13 mouse cellular contexts compared by ENCODE assay signal in genomic region chr8:126907374-126907773, GRCm38 (mm10). TPM values are rescaled to one million over a fixed set of nuclear protein-coding genes. Genes with fewer than 3 reads are reported as not detected.
A peak's percentile ranks its signal among the peaks of the same experiment; 100 is the strongest.
DNase-seq lines count a peak whose midpoint lies in the region; ATAC-seq and TF ChIP-seq lines count a peak whose summit lies in the region.
"Had no signal": no experiment of that assay in that cellular context is flagged by ENCODE, and none has a peak within 500 bp of the region (broad histone marks: within the 10 kb centered on the region; RNA-seq: fewer than 3 reads in every experiment).

No protein-coding gene starts in this region.

- peak overlapping the region; percentile 5; the same call in 1 of the 2 replicates for H3K4me3 ChIP-seq in kidney, adult 2 months (ENCODE audit: insufficient read depth, low read depth, low read length)
- H3K4me3 ChIP-seq in kidney, embryonic 16.5 days (ENCODE audit: low read length), result no peak overlapping the region
- H3K4me3 ChIP-seq in midbrain, embryonic 13.5 days (replicated peaks), result no peak overlapping the region
- no peak overlapping the region for H3K4me3 ChIP-seq in midbrain, embryonic 10.5 days
- no peak overlapping the region for H3K4me3 ChIP-seq in midbrain, postnatal 0 days (ENCODE audit: low read depth, low read length)
- H3K4me3 ChIP-seq: embryonic facial prominence, embryonic 13.5 days had no signal

- H3K4me1 ChIP-seq in kidney, adult 2 months (ENCODE audit: control insufficient read depth, insufficient read depth, low read length), result peaks cover 30% of the 10 kb centered on the region
- peaks cover 22% of the 10 kb centered on the region; the same call in 1 of the 2 replicates for H3K4me1 ChIP-seq in kidney, embryonic 16.5 days (ENCODE audit: insufficient read depth, low read length)
- H3K4me1 ChIP-seq in midbrain, embryonic 13.5 days (replicated peaks), result no peaks in the 10 kb centered on the region
- no peaks in the 10 kb centered on the region for H3K4me1 ChIP-seq in midbrain, embryonic 10.5 days
- H3K4me1 ChIP-seq in midbrain, postnatal 0 days (ENCODE audit: insufficient read depth, low read length), result no peaks in the 10 kb centered on the region
- H3K4me1 ChIP-seq: embryonic facial prominence, embryonic 13.5 days had no signal

- no peaks in the 10 kb centered on the region for H3K27me3 ChIP-seq in kidney, adult 2 months (replicated peaks; ENCODE audit: control insufficient read depth, insufficient read depth, low read length)
- H3K27me3 ChIP-seq in kidney, embryonic 16.5 days (ENCODE audit: insufficient read depth, low read length), result no peaks in the 10 kb centered on the region
- no peaks in the 10 kb centered on the region for H3K27me3 ChIP-seq in midbrain, embryonic 13.5 days
- H3K27me3 ChIP-seq in midbrain, embryonic 10.5 days (ENCODE audit: low read depth, poor library complexity, severe bottlenecking), result no peaks in the 10 kb centered on the region
- H3K27me3 ChIP-seq in midbrain, postnatal 0 days (ENCODE audit: insufficient read depth, low read length), result no peaks in the 10 kb centered on the region; the same call in 1 of the 2 replicates
- H3K27me3 ChIP-seq: embryonic facial prominence, embryonic 13.5 days had no signal

- no peak overlapping the region for H3K9ac ChIP-seq in kidney, embryonic 16.5 days (replicated peaks; ENCODE audit: low read length)
- H3K9ac ChIP-seq in midbrain, embryonic 13.5 days (replicated peaks), result no peak overlapping the region
- H3K9ac ChIP-seq in midbrain, postnatal 0 days (replicated peaks; ENCODE audit: low read length, poor library complexity, severe bottlenecking), result no peak overlapping the region
- H3K9ac ChIP-seq: embryonic facial prominence, embryonic 13.5 days had no signal

- DNase-seq in cerebellum, postnatal 10 days, result peak; percentile 78 to 88
- no peak for DNase-seq in cerebellum, adult 9-11 months
- DNase-seq in kidney, adult 2 months, result peak; percentile 91
- DNase-seq in midbrain, embryonic 10.5 days (ENCODE audit: low spot score), result no peak
- peak; percentile 91 for DNase-seq in midbrain, postnatal 0 days (ENCODE audit: low spot score)
- DNase-seq in gastrocnemius, postnatal 14 days, result no peak
- DNase-seq: cerebellum, adult 8-10 months; heart, postnatal 36 days; retina, postnatal 1 day; thymus, adult 2 months had no signal

- 48% methylated on average over 3 of the region's 3 CpGs for WGBS in kidney, adult 2 months
- 85% methylated on average over 3 of the region's 3 CpGs for WGBS in kidney, embryonic 16.5 days
- 80% methylated on average over 3 of the region's 3 CpGs for WGBS in midbrain, embryonic 13.5 days
- 82% methylated on average over 3 of the region's 3 CpGs for WGBS in midbrain, embryonic 10.5 days
- 76% methylated on average over 3 of the region's 3 CpGs for WGBS in midbrain, postnatal 0 days

- H3K4me2 ChIP-seq in kidney, embryonic 16.5 days (replicated peaks; ENCODE audit: low read depth, low read length), result no peak overlapping the region
- no peak overlapping the region for H3K4me2 ChIP-seq in midbrain, embryonic 13.5 days (replicated peaks)
- H3K4me2 ChIP-seq in midbrain, postnatal 0 days (ENCODE audit: low read depth, low read length, poor library complexity, severe bottlenecking), result no peak overlapping the region
- H3K4me2 ChIP-seq: embryonic facial prominence, embryonic 13.5 days had no signal

- no peaks in the 10 kb centered on the region for H3K9me3 ChIP-seq in kidney, embryonic 16.5 days (ENCODE audit: low read length)
- H3K9me3 ChIP-seq in midbrain, embryonic 13.5 days, result 0 out of 2 replicates have a peak, but pooled peaks cover 3% of the 10 kb centered on the region
- no peaks in the 10 kb centered on the region for H3K9me3 ChIP-seq in midbrain, embryonic 10.5 days (replicated peaks)
- no peaks in the 10 kb centered on the region for H3K9me3 ChIP-seq in midbrain, postnatal 0 days (ENCODE audit: low read length)
- H3K9me3 ChIP-seq: embryonic facial prominence, embryonic 13.5 days had no signal

- TF ChIP-seq CTCF in kidney, adult 2 months (conservative IDR thresholded peaks at IDR 0.05; ENCODE audit: insufficient read depth, insufficient read length, low read depth, low read length), result no peak
- TF ChIP-seq CTCF in midbrain, postnatal 0 days (IDR thresholded peaks at IDR 0.05), result peak; percentile 63

- no peak for TF ChIP-seq POLR2A in kidney, adult 2 months (IDR thresholded peaks at IDR 0.05; ENCODE audit: low read depth, low read length)

- ATAC-seq in kidney, embryonic 16.5 days (ENCODE audit: low FRiP score, low TSS enrichment), result no peak
- ATAC-seq in midbrain, embryonic 13.5 days, result 0 out of 2 replicates have a peak, but pooled peaks have one; percentile 17
- ATAC-seq in midbrain, postnatal 0 days (ENCODE audit: low FRiP score), result peak; percentile 76

- peak overlapping the region; percentile 85 for H3K27ac ChIP-seq in kidney, adult 2 months (ENCODE audit: insufficient read depth, low read depth, low read length)
- H3K27ac ChIP-seq in kidney, embryonic 16.5 days (ENCODE audit: low read length), result no peak overlapping the region
- H3K27ac ChIP-seq in midbrain, embryonic 13.5 days, result no peak overlapping the region
- H3K27ac ChIP-seq in midbrain, embryonic 10.5 days (replicated peaks), result no peak overlapping the region
- H3K27ac ChIP-seq in midbrain, postnatal 0 days (ENCODE audit: low read depth, low read length), result no peak overlapping the region
- H3K27ac ChIP-seq: embryonic facial prominence, embryonic 13.5 days had no signal

- intact Hi-C loops in gastrocnemius, postnatal 14 days (cut with DNase I; ENCODE audit: low total_unique reads), result no loop called here

- H3K36me3 ChIP-seq in kidney, adult 2 months (ENCODE audit: control insufficient read depth, insufficient read depth, low read length), result no peaks in the 10 kb centered on the region
- no peaks in the 10 kb centered on the region for H3K36me3 ChIP-seq in kidney, embryonic 16.5 days (ENCODE audit: insufficient read depth, low read length)
- no peaks in the 10 kb centered on the region for H3K36me3 ChIP-seq in midbrain, embryonic 13.5 days
- H3K36me3 ChIP-seq in midbrain, embryonic 10.5 days, result no peaks in the 10 kb centered on the region
- no peaks in the 10 kb centered on the region for H3K36me3 ChIP-seq in midbrain, postnatal 0 days (ENCODE audit: insufficient read depth, low read length)
- H3K36me3 ChIP-seq: embryonic facial prominence, embryonic 13.5 days had no signal

RNA-seq across cellular contexts. Expression of gene Tomm20, which starts 38.3 kb away (rescaled TPM):
- polyA plus RNA-seq in kidney, adult 2 months (2012; rRNA removed), result 541 and 684 TPM in 2 replicates
- polyA plus RNA-seq in kidney, embryonic 16.5 days (2015; fragmentation: Nextera tagmentation; extraction: Ambion mirVana), result 258 and 264 TPM in 2 replicates
- polyA plus RNA-seq in midbrain, embryonic 13.5 days (2015; fragmentation: Nextera tagmentation; extraction: Ambion mirVana), result 198 and 207 TPM in 2 replicates
- polyA plus RNA-seq in midbrain, embryonic 10.5 days (2016; fragmentation: Nextera tagmentation; extraction: Ambion mirVana), result 252 and 285 TPM in 2 replicates
- 149 and 190 TPM in 2 replicates for total RNA-seq in midbrain, postnatal 0 days (2014; rRNA removed)
- 236 TPM in 2 replicates for polyA plus RNA-seq in midbrain, postnatal 0 days (2015; fragmentation: Nextera tagmentation; extraction: Ambion mirVana)
- total RNA-seq in gastrocnemius, postnatal 14 days (2021), result 100 to 1,000 TPM in 1 of 2 experiments, 10 to 100 TPM in 1; 89.7 to 106 TPM

Comparison
In these comparisons a context has a peak if more than half of its experiments do, and no peak if none do; other contexts are left out.
1. DNase-seq: peak in cerebellum, postnatal 10 days (2 of 2), kidney, adult 2 months (single experiment) and midbrain, postnatal 0 days (single experiment); none in cerebellum, adult 9-11 months (single experiment), midbrain, embryonic 10.5 days (single experiment) and gastrocnemius, postnatal 14 days (single experiment).